Mouse (Mus musculus): ENCODE results near the gene Map3k20. TPM values are rescaled to one million over a fixed set of nuclear protein-coding genes. Genes with fewer than 3 reads are reported as not detected.

The Map3k20 gene
- polyA plus RNA-seq, 1 experiment from 2014 or later = 10.1 TPM

DNA sequence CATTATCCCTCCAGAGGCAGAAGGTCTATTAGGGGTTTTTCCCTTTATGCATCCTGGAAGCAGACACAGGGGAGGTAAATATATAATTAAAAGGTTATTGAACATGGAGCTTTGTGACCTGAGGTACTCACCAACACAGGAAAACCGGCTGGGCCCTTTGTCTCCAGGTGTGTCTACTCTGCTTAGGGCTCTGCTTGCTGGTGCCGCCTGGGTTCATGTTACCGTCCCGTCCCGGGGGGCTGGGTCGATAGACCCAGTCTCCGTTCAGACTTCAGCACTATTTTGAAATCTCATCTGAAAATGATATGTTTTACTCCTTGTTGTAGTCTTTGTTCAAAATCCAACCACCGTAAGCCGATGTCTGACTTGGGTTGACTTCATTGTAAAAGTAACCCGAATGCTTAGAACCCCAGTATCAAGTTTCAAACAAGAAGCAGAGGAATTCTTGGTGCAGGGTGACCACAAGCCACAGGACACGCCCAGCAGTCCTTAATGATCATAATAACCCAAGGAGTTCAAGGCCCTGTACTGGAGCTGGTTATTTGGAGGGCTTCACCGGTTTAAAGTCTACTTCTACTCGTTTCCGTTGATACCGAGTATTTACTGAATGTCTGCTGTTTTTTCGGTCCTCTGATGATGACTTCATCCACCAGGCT is 186.1 kb downstream of the Map3k20 start:
- no peaks in the 10 kb centered on the region for H3K36me3 ChIP-seq (ENCODE audit: control insufficient read depth, insufficient read depth, low read length)
- H3K9ac ChIP-seq (ENCODE audit: low read length) = no peak overlapping the region
- WGBS = 44% methylated on average over 16 of the region's 16 CpGs
- H3K9me3 ChIP-seq (ENCODE audit: control insufficient read depth, low read length) = no peaks in the 10 kb centered on the region
- ATAC-seq (ENCODE audit: insufficient number of reproducible peaks, low FRiP score, low TSS enrichment, low read depth) = no peak
- DNase-seq (ENCODE audit: low spot score) = peak; percentile 50
- H3K4me3 ChIP-seq (ENCODE audit: low read depth, low read length) = no peak overlapping the region
- no peak overlapping the region for H3K4me2 ChIP-seq (ENCODE audit: low read depth, severe bottlenecking)
- no peaks in the 10 kb centered on the region for H3K4me1 ChIP-seq (ENCODE audit: control insufficient read depth, insufficient read depth, low read length)
- no peaks in the 10 kb centered on the region for H3K27me3 ChIP-seq (ENCODE audit: control insufficient read depth, insufficient read depth, low read length)
- H3K27ac ChIP-seq (replicated peaks; ENCODE audit: low read depth, low read length) = no peak overlapping the region

DNA sequence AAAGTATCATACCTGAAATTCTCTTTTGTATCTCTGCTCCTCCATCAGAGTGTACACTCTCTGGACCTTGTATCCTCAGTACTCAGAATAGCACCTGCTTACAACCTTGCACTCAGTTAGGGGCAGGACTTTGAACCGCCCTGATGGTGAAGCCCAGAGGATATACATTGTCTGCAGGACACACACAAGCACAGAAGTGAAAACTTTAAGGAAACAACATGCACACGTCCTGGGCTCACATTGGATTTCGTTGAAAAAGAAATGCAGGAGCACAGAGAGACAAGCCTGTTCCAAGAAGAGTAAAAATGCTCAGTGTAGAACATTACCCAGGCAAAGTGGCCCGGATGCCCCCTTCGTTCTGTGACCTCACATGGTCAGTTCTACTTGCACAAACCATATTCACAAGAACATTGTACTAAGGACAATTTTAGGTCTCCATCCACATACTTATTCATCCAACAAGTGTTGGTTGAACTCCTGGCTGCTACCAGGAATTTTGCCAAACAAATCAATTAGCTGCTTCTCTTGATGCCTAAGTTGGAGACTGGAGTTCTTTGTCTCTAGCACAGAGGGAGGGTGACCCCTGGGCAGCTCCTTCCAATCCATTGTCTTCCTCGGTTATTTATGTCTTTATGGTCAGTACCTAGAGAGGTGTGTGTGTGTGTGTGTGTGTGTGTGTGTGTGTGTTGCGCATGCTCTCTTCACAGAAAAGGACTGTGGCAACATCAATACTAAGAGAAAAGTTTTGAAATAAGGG is 189.3 kb downstream of the Map3k20 start:
- no peak overlapping the region for H3K27ac ChIP-seq (replicated peaks; ENCODE audit: low read depth, low read length)
- H3K4me3 ChIP-seq (ENCODE audit: low read depth, low read length) = no peak overlapping the region
- DNase-seq (ENCODE audit: low spot score) = no peak

DNA sequence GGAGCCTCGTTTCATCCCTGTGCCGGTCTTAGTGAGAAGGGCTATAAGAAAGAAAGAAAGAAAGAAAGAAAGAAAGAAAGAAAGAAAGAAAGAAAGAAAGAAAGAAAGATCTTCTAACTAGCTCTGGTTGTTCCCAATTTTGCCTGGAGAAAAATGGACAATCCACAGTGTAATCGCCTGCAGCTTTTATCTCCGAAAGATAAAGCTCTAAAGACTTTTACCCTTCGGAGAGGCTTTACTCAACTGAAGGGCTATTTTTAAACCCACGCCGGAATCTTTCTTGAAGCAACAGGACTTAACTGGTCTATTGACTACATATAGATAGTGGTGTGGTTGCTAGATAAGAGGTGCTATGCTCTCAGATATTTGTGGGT is 190.0 kb downstream of the Map3k20 start:
- peak overlapping the region; percentile 93 for H3K9ac ChIP-seq (ENCODE audit: low read length)
- H3K9me3 ChIP-seq (ENCODE audit: control insufficient read depth, low read length) = no peaks in the 10 kb centered on the region
- peak overlapping the region; percentile 76 for H3K4me3 ChIP-seq (ENCODE audit: low read depth, low read length)
- DNase-seq (ENCODE audit: low spot score) (no peak), ATAC-seq (ENCODE audit: insufficient number of reproducible peaks, low FRiP score, low TSS enrichment, low read depth) (no peak)
- 0% methylated on average over 7 of the region's 7 CpGs for WGBS
- H3K36me3 ChIP-seq (ENCODE audit: control insufficient read depth, insufficient read depth, low read length) = peaks cover 5% of the 10 kb centered on the region
- no peaks in the 10 kb centered on the region for H3K27me3 ChIP-seq (ENCODE audit: control insufficient read depth, insufficient read depth, low read length)
- peaks cover 10% of the 10 kb centered on the region for H3K4me1 ChIP-seq (ENCODE audit: control insufficient read depth, insufficient read depth, low read length)
- H3K27ac ChIP-seq (replicated peaks; ENCODE audit: low read depth, low read length) = peak overlapping the region; percentile 89
- peak overlapping the region; percentile 51 for H3K4me2 ChIP-seq (ENCODE audit: low read depth, severe bottlenecking)

More for the DNA sequence above, 189.3 kb downstream of the Map3k20 start:
- no peak for ATAC-seq (ENCODE audit: insufficient number of reproducible peaks, low FRiP score, low TSS enrichment, low read depth)
- no peak overlapping the region for H3K4me2 ChIP-seq (ENCODE audit: low read depth, severe bottlenecking)
- H3K9me3 ChIP-seq (ENCODE audit: control insufficient read depth, low read length) = no peaks in the 10 kb centered on the region
- peaks cover 10% of the 10 kb centered on the region for H3K4me1 ChIP-seq (ENCODE audit: control insufficient read depth, insufficient read depth, low read length)
- H3K36me3 ChIP-seq (ENCODE audit: control insufficient read depth, insufficient read depth, low read length) = no peaks in the 10 kb centered on the region
- WGBS = 47% methylated on average over 7 of the region's 7 CpGs
- no peak overlapping the region for H3K9ac ChIP-seq (ENCODE audit: low read length)
- no peaks in the 10 kb centered on the region for H3K27me3 ChIP-seq (ENCODE audit: control insufficient read depth, insufficient read depth, low read length)

DNA sequence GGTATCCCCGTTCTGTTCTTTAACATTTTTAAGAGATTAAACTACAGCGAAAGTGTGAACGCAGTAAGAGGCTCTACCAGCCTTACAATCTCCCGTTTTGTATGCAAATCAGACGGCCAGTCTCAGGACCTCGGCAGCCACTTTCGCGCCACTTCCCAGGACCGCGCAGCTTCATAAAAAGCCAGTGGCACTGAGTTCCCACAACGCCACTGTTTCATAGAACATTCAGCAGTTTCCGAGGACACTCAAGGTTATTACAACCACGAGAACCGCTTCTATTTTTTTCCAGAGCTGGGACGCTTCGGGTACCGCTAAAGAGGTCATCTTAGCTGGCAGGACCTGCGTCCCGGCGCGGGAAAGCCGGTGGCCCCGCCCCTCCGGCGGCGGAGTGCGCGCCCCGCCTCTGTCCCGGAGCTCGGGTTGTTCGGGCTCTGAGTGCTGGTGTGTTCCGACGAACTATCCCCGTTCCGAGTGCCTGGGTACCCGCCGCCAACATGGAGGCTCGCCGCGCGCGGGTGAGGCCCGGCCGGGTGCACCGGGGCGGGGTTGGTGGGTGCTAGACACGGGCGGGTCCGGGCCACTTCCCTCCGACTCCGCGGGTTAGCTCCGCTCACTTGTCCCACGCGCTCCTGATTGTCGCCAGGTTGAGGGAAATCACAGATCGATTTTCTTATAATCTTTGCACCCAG is 190.5 kb downstream of the Map3k20 start, which contains the start of gene Cdca7:
Gene Cdca7, plus strand, starts transcription at position 363 of the 689 bp plus-strand sequence.
- H3K9me3 ChIP-seq (ENCODE audit: control insufficient read depth, low read length) = no peaks in the 10 kb centered on the region
- ATAC-seq (ENCODE audit: insufficient number of reproducible peaks, low FRiP score, low TSS enrichment, low read depth) (peak; percentile 85), DNase-seq (ENCODE audit: low spot score) (peak; percentile 88)
- H3K27me3 ChIP-seq (ENCODE audit: control insufficient read depth, insufficient read depth, low read length) = no peaks in the 10 kb centered on the region
- peaks cover 10% of the 10 kb centered on the region for H3K4me1 ChIP-seq (ENCODE audit: control insufficient read depth, insufficient read depth, low read length)
- peak within 1 kb of the TSS; percentile 76 for H3K4me3 ChIP-seq (ENCODE audit: low read depth, low read length)
- peak within 1 kb of the TSS; percentile 51 for H3K4me2 ChIP-seq (ENCODE audit: low read depth, severe bottlenecking)
- peak within 1 kb of the TSS; percentile 89 for H3K27ac ChIP-seq (replicated peaks; ENCODE audit: low read depth, low read length)
- peaks cover 5% of the 10 kb centered on the region for H3K36me3 ChIP-seq (ENCODE audit: control insufficient read depth, insufficient read depth, low read length)
- WGBS = under 1% methylated on average over 56 of the region's 58 CpGs
- H3K9ac ChIP-seq (ENCODE audit: low read length) = peak within 1 kb of the TSS; percentile 93

DNA sequence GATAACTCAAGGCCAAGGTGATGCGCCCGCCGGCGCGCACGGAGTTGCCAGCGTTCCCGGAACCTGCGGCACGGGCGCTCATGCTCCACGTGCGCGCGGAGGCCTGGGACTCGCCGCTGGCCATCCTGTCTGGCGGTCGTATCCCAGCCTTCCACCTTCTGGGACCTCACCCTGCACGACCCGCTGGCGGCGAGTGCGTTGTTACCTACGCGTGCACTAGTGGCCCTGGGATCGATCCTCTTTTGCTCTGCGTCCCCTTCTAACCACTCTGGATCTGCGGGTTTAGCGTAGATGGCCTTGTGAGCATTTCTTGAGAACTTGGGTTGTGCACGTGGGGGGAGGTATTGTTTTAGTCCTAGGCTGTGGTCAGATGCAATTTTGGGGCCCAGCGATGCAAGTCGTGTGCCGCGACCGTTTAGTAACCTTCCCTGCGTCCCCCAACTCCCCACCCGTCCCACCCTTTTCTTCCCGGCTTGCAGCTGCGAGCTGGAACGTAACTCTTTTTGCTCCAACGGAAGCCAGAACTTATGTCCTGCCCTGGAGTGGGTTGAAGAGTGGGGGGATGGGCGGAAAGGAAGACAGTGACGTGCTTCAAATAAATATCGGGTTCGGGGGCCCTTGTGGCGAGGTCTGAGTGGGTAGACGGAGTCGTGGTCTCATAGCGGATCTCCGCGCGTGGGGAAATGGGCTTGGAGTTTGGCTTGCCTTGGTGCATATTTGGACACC is 191.2 kb downstream of the Map3k20 start:
- Histone ChIP-seq H3K4me1 (ENCODE audit: control insufficient read depth, insufficient read depth, low read length) (peaks cover 10% of the 10 kb centered on the region), H3K27me3 (ENCODE audit: control insufficient read depth, insufficient read depth, low read length) (no peaks in the 10 kb centered on the region), H3K9me3 (ENCODE audit: control insufficient read depth, low read length) (no peaks in the 10 kb centered on the region), H3K9ac (ENCODE audit: low read length) (peak overlapping the region; percentile 93), H3K27ac (replicated peaks; ENCODE audit: low read depth, low read length) (peak overlapping the region; percentile 89), H3K36me3 (ENCODE audit: control insufficient read depth, insufficient read depth, low read length) (peaks cover 5% of the 10 kb centered on the region), H3K4me3 (ENCODE audit: low read depth, low read length) (peak overlapping the region; percentile 76), H3K4me2 (ENCODE audit: low read depth, severe bottlenecking) (peak overlapping the region; percentile 51)
- WGBS = under 1% methylated on average over 53 of the region's 53 CpGs
- peak; percentile 76 for DNase-seq (ENCODE audit: low spot score)
- peak; percentile 53; the same call in 1 of the 2 replicates for ATAC-seq (ENCODE audit: insufficient number of reproducible peaks, low FRiP score, low TSS enrichment, low read depth)

DNA sequence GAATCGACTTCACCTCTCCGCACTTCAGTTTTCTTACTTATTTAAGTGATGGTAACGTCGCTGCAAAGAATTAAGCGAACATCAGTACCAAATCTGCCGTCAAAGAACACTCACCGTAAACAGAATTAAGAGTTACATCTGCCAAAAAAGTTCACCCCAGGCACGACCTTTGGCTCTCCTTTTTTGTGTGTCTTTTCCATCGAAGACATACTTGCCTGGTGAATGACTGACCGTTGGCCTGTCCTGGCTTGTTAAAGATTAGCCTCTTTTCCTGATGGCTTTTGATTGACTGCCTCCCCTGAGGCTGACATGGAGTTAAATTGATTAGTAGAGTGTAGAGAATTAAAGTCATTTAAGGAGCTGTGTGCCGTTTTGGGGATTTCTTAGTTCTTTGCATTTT is 191.8 kb downstream of the Map3k20 start:
- DNase-seq (ENCODE audit: low spot score) = peak; percentile 41
- H3K9me3 ChIP-seq (ENCODE audit: control insufficient read depth, low read length) = no peaks in the 10 kb centered on the region
- H3K4me2 ChIP-seq (ENCODE audit: low read depth, severe bottlenecking) = peak overlapping the region; percentile 51
- H3K27ac ChIP-seq (replicated peaks; ENCODE audit: low read depth, low read length) = no peak overlapping the region
- ATAC-seq (ENCODE audit: insufficient number of reproducible peaks, low FRiP score, low TSS enrichment, low read depth) = no peak
- WGBS = under 1% methylated on average over 11 of the region's 11 CpGs
- peak overlapping the region; percentile 76 for H3K4me3 ChIP-seq (ENCODE audit: low read depth, low read length)
- peak overlapping the region; percentile 93 for H3K9ac ChIP-seq (ENCODE audit: low read length)
- peaks cover 9% of the 10 kb centered on the region for H3K36me3 ChIP-seq (ENCODE audit: control insufficient read depth, insufficient read depth, low read length)
- no peaks in the 10 kb centered on the region for H3K27me3 ChIP-seq (ENCODE audit: control insufficient read depth, insufficient read depth, low read length)
- peaks cover 10% of the 10 kb centered on the region for H3K4me1 ChIP-seq (ENCODE audit: control insufficient read depth, insufficient read depth, low read length)

DNA sequence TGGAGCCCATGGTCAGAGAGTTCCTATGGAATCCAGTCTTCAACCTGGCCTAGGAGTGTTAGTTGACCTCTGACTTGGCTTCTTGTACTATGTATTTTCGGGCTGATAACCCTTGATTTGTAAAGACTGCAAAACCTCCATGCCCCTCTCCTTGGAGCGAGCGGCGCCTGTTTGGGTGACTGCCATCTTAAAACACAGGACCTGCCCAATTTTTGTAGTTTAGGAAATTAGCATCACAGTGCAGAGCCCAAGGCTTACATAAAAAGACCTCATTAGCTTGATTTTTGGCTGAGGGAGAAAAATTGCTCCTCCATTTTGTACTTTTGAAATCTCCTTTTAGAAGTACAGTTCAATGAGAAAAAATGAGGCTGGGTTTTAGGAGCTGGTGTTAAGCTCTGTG is 192.7 kb downstream of the Map3k20 start:
- H3K4me3 ChIP-seq (ENCODE audit: low read depth, low read length) = no peak overlapping the region
- peak overlapping the region; percentile 51 for H3K4me2 ChIP-seq (ENCODE audit: low read depth, severe bottlenecking)
- no peaks in the 10 kb centered on the region for H3K9me3 ChIP-seq (ENCODE audit: control insufficient read depth, low read length)
- H3K4me1 ChIP-seq (ENCODE audit: control insufficient read depth, insufficient read depth, low read length) = peaks cover 10% of the 10 kb centered on the region
- H3K27ac ChIP-seq (replicated peaks; ENCODE audit: low read depth, low read length) = no peak overlapping the region
- H3K36me3 ChIP-seq (ENCODE audit: control insufficient read depth, insufficient read depth, low read length) = peaks cover 13% of the 10 kb centered on the region
- WGBS = 84% methylated on average over 4 of the region's 4 CpGs
- ATAC-seq (ENCODE audit: insufficient number of reproducible peaks, low FRiP score, low TSS enrichment, low read depth) = no peak
- DNase-seq (ENCODE audit: low spot score) = no peak
- H3K27me3 ChIP-seq (ENCODE audit: control insufficient read depth, insufficient read depth, low read length) = no peaks in the 10 kb centered on the region
- no peak overlapping the region for H3K9ac ChIP-seq (ENCODE audit: low read length)

DNA sequence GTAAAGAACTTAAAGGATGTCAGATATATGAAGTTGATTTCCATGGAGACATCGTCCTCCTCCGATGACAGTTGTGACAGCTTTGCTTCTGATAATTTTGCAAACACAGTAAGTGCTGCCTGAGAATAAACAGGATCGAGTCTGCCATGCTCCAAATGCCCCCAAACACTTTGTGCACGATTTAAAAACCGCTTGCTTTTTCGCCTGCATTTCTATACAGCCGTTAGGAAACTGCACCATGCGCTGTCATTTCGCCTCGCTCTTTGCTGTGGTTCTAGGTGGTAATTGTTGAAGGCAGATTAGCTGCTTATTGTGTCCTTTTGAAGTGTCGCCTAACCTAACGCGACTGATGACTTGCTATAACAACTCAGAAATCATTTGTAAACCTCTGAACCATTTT is 193.5 kb downstream of the Map3k20 start:
- DNase-seq (ENCODE audit: low spot score) = no peak
- no peak overlapping the region for H3K4me3 ChIP-seq (ENCODE audit: low read depth, low read length)
- H3K36me3 ChIP-seq (ENCODE audit: control insufficient read depth, insufficient read depth, low read length) = peaks cover 19% of the 10 kb centered on the region
- WGBS = 79% methylated on average over 13 of the region's 13 CpGs
- H3K27ac ChIP-seq (replicated peaks; ENCODE audit: low read depth, low read length) = no peak overlapping the region
- H3K9ac ChIP-seq (ENCODE audit: low read length) = no peak overlapping the region
- H3K9me3 ChIP-seq (ENCODE audit: control insufficient read depth, low read length) = no peaks in the 10 kb centered on the region
- no peaks in the 10 kb centered on the region for H3K27me3 ChIP-seq (ENCODE audit: control insufficient read depth, insufficient read depth, low read length)
- no peak for ATAC-seq (ENCODE audit: insufficient number of reproducible peaks, low FRiP score, low TSS enrichment, low read depth)
- H3K4me1 ChIP-seq (ENCODE audit: control insufficient read depth, insufficient read depth, low read length) = peaks cover 10% of the 10 kb centered on the region
- no peak overlapping the region for H3K4me2 ChIP-seq (ENCODE audit: low read depth, severe bottlenecking)

All from limb, embryonic 11.5 days (tissue).